Mouse (Mus musculus) neural tube, embryonic 12.5 days (tissue): Measurements from ENCODE around the gene Usp47. TPM values are rescaled to one million over a fixed set of nuclear protein-coding genes. Genes with fewer than 3 reads are reported as not detected.

Source experiments
- ATAC-seq: fragments of 200-750 bp; cut with Nextera tagmentation; 2 replicates; pipeline ENCODE4 v1.8.0; 2017; ENCODE audit warnings: low read depth, mild to moderate bottlenecking, moderate TSS enrichment, moderate library complexity; ENCODE audit not compliant: low FRiP score
- H3K27ac ChIP-seq: fragments of 300-500 bp; sonication (generic); 2 replicates; pipeline ENCODE4 v1.5.1; 2016
- H3K27me3 ChIP-seq: fragments of 300-500 bp; sonication (generic); replicated peaks from 2 replicates; pipeline ENCODE4 v1.6.1; 2016; ENCODE audit warnings: mild to moderate bottlenecking
- H3K36me3 ChIP-seq: fragments of 300-500 bp; sonication (generic); 2 replicates; pipeline ENCODE4 v1.6.1; 2016; ENCODE audit warnings: mild to moderate bottlenecking
- H3K4me1 ChIP-seq: fragments of 300-500 bp; sonication (generic); 2 replicates; pipeline ENCODE4 v1.6.1; 2016
- H3K4me2 ChIP-seq: fragments of 300-500 bp; sonication (generic); replicated peaks from 2 replicates; pipeline ENCODE4 v1.6.1; 2016; ENCODE audit warnings: mild to moderate bottlenecking
- H3K4me3 ChIP-seq: fragments of 300-500 bp; sonication (generic); 2 replicates; pipeline ENCODE4 v1.5.1; 2016
- H3K9ac ChIP-seq: fragments of 300-500 bp; sonication (generic); 2 replicates; pipeline ENCODE4 v1.6.1; 2016; ENCODE audit warnings: mild to moderate bottlenecking
- H3K9me3 ChIP-seq: fragments of 300-500 bp; sonication (generic); 2 replicates; pipeline ENCODE4 v1.6.1; 2016; ENCODE audit warnings: mild to moderate bottlenecking
- WGBS: fragments of 180-500 bp; shearing (Covaris S2); methylation state at CpG from one replicate; pipeline ENCODE4 v1.1.7; 2016; 5-methylcytosine and 5-hydroxymethylcytosine counted together
- polyA plus RNA-seq: library from polyadenylated mRNA; unstranded; fragments of >200 nt; fragmentation: Nextera tagmentation; extraction: Ambion mirVana; gene quantifications from 2 replicates; pipeline ENCODE4 v1.2.1, GENCODE M21; 2016

Gene Usp47
- polyA plus RNA-seq, 1 experiment from 2014 or later: 103 TPM

DNA sequence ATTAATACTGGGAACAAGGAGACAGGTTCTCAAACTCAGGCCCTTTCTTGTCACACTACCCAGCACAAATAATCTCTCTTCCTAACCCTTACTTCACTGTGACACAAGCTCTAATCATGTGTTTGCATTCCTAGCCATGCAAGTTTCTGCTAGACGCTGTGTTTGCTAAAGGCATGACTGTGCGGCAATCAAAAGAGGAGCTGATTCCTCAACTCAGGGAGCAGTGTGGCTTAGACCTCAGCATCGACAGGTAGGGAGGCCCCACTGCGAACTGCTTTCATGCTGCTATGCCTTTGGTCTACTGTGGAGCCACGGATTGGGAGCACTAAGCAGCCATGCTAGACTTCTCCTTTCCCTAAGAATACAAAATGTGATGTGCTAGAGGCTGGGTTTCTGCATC, 80.5 kb downstream of the Usp47 start:
- H3K36me3 ChIP-seq: peaks cover 81% of the 10 kb centered on the region

GRCm38 (mm10) chr7:112108757-112109156, 85.5 kb downstream of the Usp47 start:
- no peak overlapping the region for H3K4me2 ChIP-seq
- H3K9me3 ChIP-seq: no peaks in the 10 kb centered on the region
- no peak for ATAC-seq
- H3K36me3 ChIP-seq: peaks cover 72% of the 10 kb centered on the region
- no peaks in the 10 kb centered on the region for H3K4me1 ChIP-seq
- H3K27ac ChIP-seq: no peak overlapping the region
- H3K9ac ChIP-seq: no peak overlapping the region
- no peaks in the 10 kb centered on the region for H3K27me3 ChIP-seq
- H3K4me3 ChIP-seq: no peak overlapping the region

More for the DNA sequence above, 80.5 kb downstream of the Usp47 start:
- no peaks in the 10 kb centered on the region for H3K4me1 ChIP-seq
- no peaks in the 10 kb centered on the region for H3K27me3 ChIP-seq
- no peak for ATAC-seq
- no peak overlapping the region for H3K9ac ChIP-seq
- no peaks in the 10 kb centered on the region for H3K9me3 ChIP-seq
- H3K4me2 ChIP-seq: no peak overlapping the region
- H3K4me3 ChIP-seq: no peak overlapping the region
- 92% methylated on average over 5 of the region's 5 CpGs for WGBS
- H3K27ac ChIP-seq: no peak overlapping the region

- WGBS: 94% methylated on average over 19 of the region's 19 CpGs
- Histone ChIP-seq H3K36me3 (peaks cover 59% of the 10 kb centered on the region), H3K27me3 (no peaks in the 10 kb centered on the region), H3K27ac (no peak overlapping the region), H3K9me3 (no peaks in the 10 kb centered on the region), H3K4me3 (no peak overlapping the region), H3K4me1 (no peaks in the 10 kb centered on the region), H3K9ac (no peak overlapping the region), H3K4me2 (no peak overlapping the region)
- no peak for ATAC-seq
Observed at GRCm38 (mm10) chr7:112110638-112111372, 87.5 kb downstream of the Usp47 start.

DNA sequence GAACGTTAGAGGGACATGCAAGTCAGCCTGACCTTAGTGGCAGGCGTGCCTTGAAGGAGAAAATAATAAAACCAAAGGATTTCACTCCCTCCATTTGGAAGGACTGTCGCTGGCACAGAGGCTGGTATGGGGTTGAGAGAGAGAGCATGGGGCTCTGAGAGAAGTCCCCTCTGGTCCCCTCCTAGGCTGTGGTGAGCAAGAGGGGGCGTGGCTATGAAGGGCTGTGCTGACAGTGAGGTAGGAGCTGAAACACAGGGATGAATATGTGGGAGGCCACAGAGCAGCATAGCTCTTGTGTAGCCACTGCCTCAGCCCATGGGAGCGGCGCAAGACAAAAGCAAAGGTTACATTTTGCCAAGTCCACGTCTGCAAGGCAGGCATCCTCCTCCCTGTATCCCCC, 94.2 kb downstream of the Usp47 start:
- Histone ChIP-seq H3K36me3 (peaks cover 5% of the 10 kb centered on the region; the same call in 1 of the 2 replicates), H3K4me3 (no peak overlapping the region), H3K27ac (no peak overlapping the region), H3K4me1 (0 out of 2 replicates have a peak, but pooled peaks cover 8% of the 10 kb centered on the region), H3K27me3 (no peaks in the 10 kb centered on the region), H3K9me3 (no peaks in the 10 kb centered on the region), H3K4me2 (no peak overlapping the region), H3K9ac (no peak overlapping the region)
- no peak for ATAC-seq
- 87% methylated on average over 7 of the region's 7 CpGs for WGBS

GRCm38 (mm10) chr7:112118086-112118485, 94.8 kb downstream of the Usp47 start:
- Histone ChIP-seq H3K4me1 (0 out of 2 replicates have a peak, but pooled peaks cover 8% of the 10 kb centered on the region), H3K36me3 (peaks cover 5% of the 10 kb centered on the region; the same call in 1 of the 2 replicates), H3K9ac (no peak overlapping the region), H3K9me3 (no peaks in the 10 kb centered on the region), H3K27ac (no peak overlapping the region), H3K4me2 (no peak overlapping the region), H3K4me3 (no peak overlapping the region), H3K27me3 (no peaks in the 10 kb centered on the region)
- no peak for ATAC-seq
- WGBS: 93% methylated on average over 7 of the region's 7 CpGs

DNA sequence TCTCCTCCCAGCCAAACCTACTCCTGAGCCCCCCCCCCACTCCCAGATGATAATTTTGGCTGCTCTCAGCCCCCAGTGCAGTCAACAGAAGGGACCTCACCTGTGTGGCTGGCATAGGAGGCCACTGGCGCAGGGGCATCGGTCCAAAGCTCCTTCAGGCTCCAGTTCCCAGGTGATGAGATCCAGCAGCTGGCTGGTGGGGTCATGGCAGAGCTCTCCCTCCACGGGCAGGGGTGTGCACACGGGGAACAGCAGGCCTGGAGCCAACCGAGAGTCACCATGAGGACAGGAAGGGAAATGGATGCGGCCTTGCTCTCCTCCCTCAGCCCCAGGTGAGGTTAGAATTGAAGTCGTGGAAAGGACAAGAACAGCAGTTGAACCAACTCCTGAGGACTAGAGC, 95.9 kb downstream of the Usp47 start:
- no peak for ATAC-seq
- no peaks in the 10 kb centered on the region for H3K9me3 ChIP-seq
- no peaks in the 10 kb centered on the region for H3K36me3 ChIP-seq
- H3K4me3 ChIP-seq: no peak overlapping the region
- H3K4me1 ChIP-seq: 0 out of 2 replicates have a peak, but pooled peaks cover 8% of the 10 kb centered on the region
- H3K4me2 ChIP-seq: no peak overlapping the region
- no peak overlapping the region for H3K27ac ChIP-seq
- 89% methylated on average over 7 of the region's 7 CpGs for WGBS
- H3K27me3 ChIP-seq: no peaks in the 10 kb centered on the region
- no peak overlapping the region for H3K9ac ChIP-seq

- H3K4me1 ChIP-seq: 0 out of 2 replicates have a peak, but pooled peaks cover 8% of the 10 kb centered on the region
- H3K27ac ChIP-seq: no peak overlapping the region
- no peaks in the 10 kb centered on the region for H3K9me3 ChIP-seq
- no peaks in the 10 kb centered on the region for H3K36me3 ChIP-seq
- H3K4me2 ChIP-seq: no peak overlapping the region
- 71% methylated on average over 11 of the region's 11 CpGs for WGBS
- no peaks in the 10 kb centered on the region for H3K27me3 ChIP-seq
- H3K9ac ChIP-seq: no peak overlapping the region
- H3K4me3 ChIP-seq: no peak overlapping the region
- no peak for ATAC-seq
Observed at GRCm38 (mm10) chr7:112120861-112121810, 97.8 kb downstream of the Usp47 start.

DNA sequence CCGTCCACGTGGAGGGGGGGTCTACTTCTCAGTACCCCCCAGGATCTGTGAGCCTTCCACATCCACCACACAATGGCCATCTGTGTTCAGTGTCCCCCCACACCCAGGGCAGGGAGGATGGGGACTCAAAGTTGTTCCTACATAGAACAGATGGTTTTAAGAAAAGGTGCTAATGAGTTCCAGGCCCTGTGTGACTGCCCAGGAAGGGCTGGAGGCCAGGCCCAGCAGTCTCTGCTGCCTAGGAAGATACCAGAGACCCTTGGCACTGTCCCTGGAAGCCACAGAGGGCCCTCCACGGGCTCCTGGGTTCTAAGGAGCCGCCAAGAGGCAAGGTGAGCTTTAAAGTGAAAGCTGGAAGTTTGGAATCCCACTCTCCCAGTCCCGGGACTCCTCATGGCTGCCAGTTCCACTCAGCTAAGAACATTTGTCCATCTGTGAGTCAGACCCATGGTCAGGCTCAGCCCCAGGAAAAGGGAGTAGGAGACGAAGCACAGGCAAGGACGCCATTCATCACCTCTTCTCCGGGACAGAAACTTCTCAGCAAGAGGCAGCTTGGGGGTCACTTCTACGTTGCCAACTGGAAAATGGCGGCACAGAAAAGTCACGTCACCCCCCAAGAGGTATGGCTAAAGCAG, 98.7 kb downstream of the Usp47 start:
- no peaks in the 10 kb centered on the region for H3K27me3 ChIP-seq
- H3K27ac ChIP-seq: no peak overlapping the region
- H3K9ac ChIP-seq: no peak overlapping the region
- no peaks in the 10 kb centered on the region for H3K36me3 ChIP-seq
- no peak overlapping the region for H3K4me3 ChIP-seq
- H3K9me3 ChIP-seq: no peaks in the 10 kb centered on the region
- H3K4me1 ChIP-seq: 0 out of 2 replicates have a peak, but pooled peaks cover 8% of the 10 kb centered on the region
- 84% methylated on average over 11 of the region's 11 CpGs for WGBS
- ATAC-seq: no peak
- H3K4me2 ChIP-seq: no peak overlapping the region

GRCm38 (mm10) chr7:112123612-112124011, 100.3 kb downstream of the Usp47 start:
- no peak for ATAC-seq
- WGBS: 93% methylated on average over 5 of the region's 5 CpGs

DNA sequence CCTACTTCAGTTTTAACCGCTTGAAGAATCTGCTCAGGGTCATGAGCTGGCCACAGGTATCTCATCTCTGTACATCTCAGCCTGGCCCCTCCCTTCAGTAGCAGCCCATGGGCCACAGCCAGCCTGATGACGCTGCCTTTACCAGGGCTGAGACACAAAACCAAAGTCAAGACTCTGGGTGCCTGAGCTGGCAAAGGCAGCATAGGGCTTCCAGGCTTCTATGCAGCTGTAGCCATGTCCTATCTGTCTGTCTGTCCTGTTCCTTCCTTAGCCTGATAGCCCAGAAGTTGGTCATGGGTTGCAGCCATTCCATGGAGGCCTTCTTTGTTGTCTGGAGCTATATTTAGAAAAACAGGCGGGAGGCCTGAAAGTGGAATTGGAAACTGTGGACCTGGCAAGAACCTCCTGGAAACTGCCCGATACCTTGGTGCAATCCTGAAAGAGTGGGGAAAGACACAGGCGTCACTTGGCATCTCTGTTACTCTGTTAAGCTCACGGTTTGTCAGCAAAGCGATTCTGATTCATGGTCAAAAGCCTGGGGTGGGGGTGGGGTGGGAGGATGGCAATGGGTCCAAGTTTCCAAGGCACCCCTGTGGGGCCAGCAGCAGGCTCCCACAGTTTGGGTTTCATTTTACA, 102.4 kb downstream of the Usp47 start:
- no peaks in the 10 kb centered on the region for H3K9me3 ChIP-seq
- H3K27me3 ChIP-seq: no peaks in the 10 kb centered on the region
- 0 out of 2 replicates have a peak, but pooled peaks cover 6% of the 10 kb centered on the region for H3K4me1 ChIP-seq
- H3K9ac ChIP-seq: no peak overlapping the region
- H3K36me3 ChIP-seq: no peaks in the 10 kb centered on the region
- no peak overlapping the region for H3K4me3 ChIP-seq
- WGBS: 85% methylated on average over 7 of the region's 7 CpGs
- no peak overlapping the region for H3K27ac ChIP-seq
- no peak for ATAC-seq
- no peak overlapping the region for H3K4me2 ChIP-seq

More at GRCm38 (mm10) chr7:112123612-112124011, 100.3 kb downstream of the Usp47 start:
- 0 out of 2 replicates have a peak, but pooled peaks cover 8% of the 10 kb centered on the region for H3K4me1 ChIP-seq
- H3K27me3 ChIP-seq: no peaks in the 10 kb centered on the region
- no peak overlapping the region for H3K9ac ChIP-seq
- no peaks in the 10 kb centered on the region for H3K9me3 ChIP-seq
- H3K36me3 ChIP-seq: no peaks in the 10 kb centered on the region
- no peak overlapping the region for H3K4me2 ChIP-seq
- H3K27ac ChIP-seq: no peak overlapping the region
- H3K4me3 ChIP-seq: no peak overlapping the region

DNA sequence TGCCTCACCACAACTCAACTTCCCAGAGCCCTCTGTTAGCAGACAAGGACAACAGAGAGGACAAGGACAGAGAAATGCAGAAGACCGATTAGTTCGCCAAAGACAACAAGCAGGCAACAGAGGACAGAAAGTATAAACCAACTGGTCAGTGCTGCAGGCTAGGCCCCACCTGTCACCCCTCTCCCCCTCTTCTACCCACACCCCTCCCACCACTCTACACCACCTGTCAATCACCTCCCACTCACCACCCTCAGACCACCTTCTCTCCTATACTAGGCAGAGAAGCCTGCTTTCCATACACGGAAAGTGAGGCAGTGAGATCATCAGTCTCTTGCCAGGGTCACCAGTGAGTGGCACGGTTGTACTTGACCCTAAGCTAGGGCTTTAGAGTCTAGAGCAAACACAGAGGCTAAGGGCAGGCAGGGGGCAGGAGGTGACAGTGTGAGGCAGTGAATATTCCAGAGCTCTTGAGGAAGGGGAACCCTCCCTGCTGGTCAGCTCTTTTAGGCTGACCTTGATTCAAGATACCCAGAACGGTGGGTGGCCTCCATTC, 103.9 kb downstream of the Usp47 start:
- Histone ChIP-seq H3K9ac (no peak overlapping the region), H3K36me3 (no peaks in the 10 kb centered on the region), H3K9me3 (no peaks in the 10 kb centered on the region), H3K4me3 (no peak overlapping the region), H3K27me3 (no peaks in the 10 kb centered on the region), H3K27ac (no peak overlapping the region), H3K4me2 (no peak overlapping the region), H3K4me1 (no peaks in the 10 kb centered on the region)
- WGBS: 74% methylated on average over 5 of the region's 5 CpGs
- no peak for ATAC-seq
